Mouse (Mus musculus) ES-Bruce4 (cell line): Measurements from ENCODE around the gene Trmt5.

ENCODE experiments used
- CTCF ChIP-seq: IDR thresholded peaks from one replicate; pipeline ENCODE4 v1.8.1; 2011; ENCODE audit warnings: low read depth, low read length
- POLR2A ChIP-seq: IDR thresholded peaks from one replicate; pipeline ENCODE4 v1.8.1; 2011; ENCODE audit warnings: low read length; ENCODE audit not compliant: insufficient read depth

GRCm38 (mm10) chr12:73294884-73295283 lies 8.4 kb upstream of the Trmt5 start:
- TF ChIP-seq CTCF (no peak), POLR2A (no peak)
